17 mouse cellular contexts compared by ENCODE assay signal in genomic region chr9:29036466-29036865, GRCm38 (mm10).
DNase-seq lines count a peak whose midpoint lies in the region; ATAC-seq and TF ChIP-seq lines count a peak whose summit lies in the region.
"Had no signal": no experiment of that assay in that cellular context is flagged by ENCODE, and none has a peak within 500 bp of the region (broad histone marks: within the 10 kb centered on the region; RNA-seq: fewer than 3 reads in every experiment).

No protein-coding gene starts in this region.

- DNase-seq in kidney, postnatal 0 days (ENCODE audit: low spot score) = no peak
- DNase-seq in kidney, postnatal 10 days = no peak
- peak; percentile 59 for DNase-seq in ES-CJ7 (ENCODE audit: low read depth, low spot score)
- peak; percentile 24 for DNase-seq in WW6 (ENCODE audit: low read depth, low spot score)
- no peak for DNase-seq in gastrocnemius, adult 8-10 months (ENCODE audit: low spot score in 2 of 2)
- DNase-seq in right cerebral cortex, postnatal 36 days (ENCODE audit: low spot score in 2 of 2) = no peak
- DNase-seq: cerebellum, adult 11 months; cerebellum, postnatal 25 days; heart, adult 2 months; left cerebral cortex, postnatal 4 days; thymus, adult 18-20 months had no signal

- no peaks in the 10 kb centered on the region for H3K36me3 ChIP-seq in kidney, postnatal 0 days (ENCODE audit: insufficient read depth, low read length)
- H3K36me3 ChIP-seq in midbrain, embryonic 16.5 days (ENCODE audit: control insufficient read depth, insufficient read depth, low read length) = no peaks in the 10 kb centered on the region
- H3K36me3 ChIP-seq: embryonic facial prominence, embryonic 15.5 days; kidney, embryonic 15.5 days; neural tube, embryonic 12.5 days had no signal

- 48% methylated on average over 3 of the region's 3 CpGs for WGBS in kidney, postnatal 0 days
- WGBS in midbrain, embryonic 16.5 days = 35% methylated on average over 3 of the region's 3 CpGs

- H3K27ac ChIP-seq in kidney, postnatal 0 days = no peak overlapping the region
- H3K27ac ChIP-seq in midbrain, embryonic 16.5 days (ENCODE audit: low read length) = no peak overlapping the region
- H3K27ac ChIP-seq: embryonic facial prominence, embryonic 15.5 days; heart, adult 2 months; kidney, embryonic 15.5 days; neural tube, embryonic 12.5 days had no signal

- no peaks in the 10 kb centered on the region for H3K4me1 ChIP-seq in kidney, postnatal 0 days (replicated peaks; ENCODE audit: insufficient read depth, low read length)
- peaks cover 15% of the 10 kb centered on the region for H3K4me1 ChIP-seq in midbrain, embryonic 16.5 days (ENCODE audit: control insufficient read depth, insufficient read depth, low read length)
- H3K4me1 ChIP-seq: embryonic facial prominence, embryonic 15.5 days; kidney, embryonic 15.5 days had no signal

- no peak for ATAC-seq in kidney, postnatal 0 days (replicated peaks; ENCODE audit: low FRiP score, low read depth)
- ATAC-seq in midbrain, embryonic 16.5 days = 0 out of 2 replicates have a peak, but pooled peaks have one; percentile 17
- ATAC-seq: CD4-positive, CD25-positive, alpha-beta regulatory T cell, adult 4 months had no signal

- H3K9me3 ChIP-seq in kidney, postnatal 0 days (replicated peaks; ENCODE audit: low read length) = no peaks in the 10 kb centered on the region
- no peaks in the 10 kb centered on the region for H3K9me3 ChIP-seq in midbrain, embryonic 16.5 days (replicated peaks; ENCODE audit: control insufficient read depth, low read length, poor library complexity, severe bottlenecking)
- H3K9me3 ChIP-seq: embryonic facial prominence, embryonic 15.5 days; kidney, embryonic 15.5 days; neural tube, embryonic 12.5 days had no signal

- H3K27me3 ChIP-seq in kidney, postnatal 0 days (ENCODE audit: insufficient read depth, low read length) = no peaks in the 10 kb centered on the region
- no peaks in the 10 kb centered on the region for H3K27me3 ChIP-seq in midbrain, embryonic 16.5 days (ENCODE audit: control insufficient read depth, insufficient read depth, low read depth, low read length)
- H3K27me3 ChIP-seq: embryonic facial prominence, embryonic 15.5 days; kidney, embryonic 15.5 days; neural tube, embryonic 12.5 days had no signal

- no peak overlapping the region for H3K4me2 ChIP-seq in kidney, postnatal 0 days (ENCODE audit: low read length)
- H3K4me2 ChIP-seq in midbrain, embryonic 16.5 days (ENCODE audit: low read length) = no peak overlapping the region
- H3K4me2 ChIP-seq: embryonic facial prominence, embryonic 15.5 days; kidney, embryonic 15.5 days; liver, embryonic 11.5 days; neural tube, embryonic 12.5 days had no signal

- no peak overlapping the region for H3K4me3 ChIP-seq in kidney, postnatal 0 days (replicated peaks; ENCODE audit: low read depth, low read length)
- H3K4me3 ChIP-seq in midbrain, embryonic 16.5 days (ENCODE audit: low read depth, low read length) = no peak overlapping the region
- H3K4me3 ChIP-seq: embryonic facial prominence, embryonic 15.5 days; heart, adult 2 months; kidney, embryonic 15.5 days; neural tube, embryonic 12.5 days had no signal

- TF ChIP-seq CTCF in kidney, postnatal 0 days (IDR thresholded peaks at IDR 0.05; ENCODE audit: low read depth) = peak; percentile 21; the same call in 1 of the 2 replicates

- no peak overlapping the region for H3K9ac ChIP-seq in kidney, postnatal 0 days (ENCODE audit: low read depth, low read length)
- no peak overlapping the region for H3K9ac ChIP-seq in midbrain, embryonic 16.5 days (ENCODE audit: low read depth, low read length)
- H3K9ac ChIP-seq: embryonic facial prominence, embryonic 15.5 days; kidney, embryonic 15.5 days; neural tube, embryonic 12.5 days had no signal

Comparison
In these comparisons a context has a peak if more than half of its experiments do, and no peak if none do; other contexts are left out.
1. DNase-seq: peak in ES-CJ7 (single experiment) and WW6 (single experiment); none in kidney, postnatal 0 days (single experiment), kidney, postnatal 10 days (single experiment), gastrocnemius, adult 8-10 months (0 of 2) and right cerebral cortex, postnatal 36 days (0 of 2).